Mouse (Mus musculus) frontal cortex, postnatal 36 days (tissue): ENCODE results near the gene Pspn.

Source experiments
- DNase-seq, 2 experiments: peaks; one replicate each; pipeline ENCODE4 v3.0.0; 2022; ENCODE audit warnings: low spot score in 2 of 2

The Pspn gene

DNA sequence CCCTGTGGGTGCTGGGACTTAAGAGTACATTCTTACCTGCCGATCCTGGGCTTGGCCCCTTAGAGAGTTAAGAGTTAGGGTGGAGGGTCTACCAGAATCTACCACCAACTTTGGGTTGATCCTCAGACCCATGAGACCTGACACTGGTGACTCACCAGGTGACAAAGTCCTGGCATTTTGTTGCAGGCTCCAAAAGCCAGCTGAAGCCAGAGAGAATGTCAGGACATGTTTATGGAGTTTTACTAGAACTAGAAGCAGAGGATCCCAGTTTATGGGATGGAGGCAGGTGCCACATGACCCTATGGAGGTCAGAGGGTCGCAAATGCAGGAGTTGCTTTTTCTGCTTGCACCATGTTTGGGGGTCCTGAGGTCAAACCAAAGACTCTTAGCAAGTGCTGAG lies 3.3 kb downstream of the Pspn start:
- no peak for DNase-seq

DNA sequence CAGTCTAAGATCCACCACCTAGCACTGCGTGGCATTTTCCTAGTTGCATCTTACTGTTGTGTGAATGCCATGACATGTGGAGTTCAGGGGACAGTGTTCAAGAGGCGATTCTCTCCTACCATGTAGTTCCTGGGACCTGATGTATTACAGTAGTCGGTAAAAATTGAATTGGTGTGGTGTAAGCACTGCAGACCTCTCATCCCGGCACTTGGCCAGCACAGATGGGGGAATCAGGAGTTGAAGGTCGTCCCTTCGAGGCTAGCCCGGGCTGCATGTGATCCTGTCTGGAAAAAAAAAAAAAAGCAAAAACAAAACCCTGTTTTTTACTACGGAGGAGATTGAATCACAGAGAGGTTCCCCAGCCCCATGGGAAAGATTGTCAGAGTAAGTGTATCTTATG lies 4.8 kb downstream of the Pspn start:
- no peak for DNase-seq

DNA sequence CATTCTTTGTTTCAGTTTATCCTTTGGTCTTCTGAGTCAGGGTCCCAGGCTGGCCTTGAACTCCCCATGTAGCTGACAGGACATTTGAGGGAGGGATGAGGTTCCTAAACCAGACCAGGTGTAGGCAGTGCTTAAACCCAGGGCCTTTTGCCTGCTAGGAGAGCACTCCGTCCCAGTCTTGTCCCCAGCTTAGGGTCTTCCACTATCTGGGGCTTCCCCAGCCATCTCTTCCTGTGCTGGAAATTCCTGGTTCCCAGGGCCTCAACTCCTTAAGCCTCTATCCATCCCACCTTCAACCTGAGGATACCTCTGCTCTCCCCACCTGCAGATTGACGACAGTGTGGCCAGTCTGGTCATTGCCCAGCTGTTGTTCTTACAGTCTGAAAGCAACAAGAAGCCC lies 8.9 kb downstream of the Pspn start:
- DNase-seq: no peak

DNA sequence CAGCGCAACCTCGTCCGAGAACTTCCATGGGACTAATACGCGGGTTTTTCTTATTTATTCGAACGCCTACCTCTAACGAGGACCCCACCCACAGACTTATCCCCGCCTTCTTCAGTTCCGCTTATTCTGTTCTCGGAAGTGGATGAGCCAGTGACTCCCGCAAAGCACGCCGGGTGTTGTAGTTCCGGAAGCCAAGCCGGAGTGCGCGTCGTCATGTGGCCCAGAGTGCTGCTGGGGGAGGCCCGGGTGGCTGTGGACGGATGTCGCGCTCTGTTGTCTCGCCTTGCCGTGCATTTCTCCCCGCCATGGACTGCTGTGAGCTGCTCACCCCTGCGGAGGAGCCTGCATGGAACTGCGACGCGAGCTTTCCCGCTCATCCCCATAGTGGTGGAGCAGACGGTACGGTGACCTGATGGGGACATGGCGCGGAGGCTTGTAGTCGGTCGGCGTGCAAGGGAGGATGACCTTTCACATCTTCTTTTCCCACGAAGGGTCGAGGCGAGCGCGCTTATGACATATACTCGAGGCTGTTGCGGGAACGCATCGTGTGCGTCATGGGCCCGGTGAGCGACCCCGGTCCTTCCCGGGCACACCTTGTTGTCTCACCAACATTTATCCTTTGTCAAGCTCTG lies 9.6 kb downstream of the Pspn start, which contains the start of gene Clpp:
TSS of gene Clpp (plus strand) at position 191 of the 632 bp plus-strand sequence.
- DNase-seq: peak; percentile 92 to 97

DNA sequence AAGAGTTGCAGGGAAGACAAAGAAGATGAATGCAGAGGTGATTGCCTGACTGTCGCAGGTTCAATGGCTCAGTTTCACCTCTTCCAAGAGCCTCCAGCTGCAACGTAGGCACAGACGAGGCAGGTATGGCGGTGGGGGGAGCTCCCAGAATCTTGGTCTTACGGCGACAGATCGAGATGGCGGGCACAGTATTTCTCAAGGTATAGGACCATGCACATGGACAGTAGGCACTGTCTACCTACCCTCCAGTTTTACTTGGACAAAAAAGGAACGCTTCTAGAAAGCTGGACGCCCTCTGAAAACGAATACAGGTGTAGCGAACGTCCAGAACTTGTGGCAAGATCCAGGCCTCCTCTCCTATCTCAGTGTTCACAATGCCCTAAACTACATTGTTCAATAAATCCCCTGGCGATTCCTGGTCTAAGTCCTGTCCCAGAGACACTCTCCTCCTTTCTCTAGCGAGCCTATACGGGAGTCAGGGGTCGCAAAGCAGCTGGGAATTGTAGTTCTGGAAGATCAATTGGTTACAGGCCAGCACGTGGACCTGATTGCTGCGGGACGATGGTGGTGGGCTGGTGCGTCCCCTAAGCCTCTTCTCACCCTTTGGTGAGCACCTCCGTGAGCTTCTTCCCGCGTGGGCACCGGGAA lies 10.2 kb downstream of the Pspn start:
- peak in 1 of 2 experiments; percentile 86 for DNase-seq

DNA sequence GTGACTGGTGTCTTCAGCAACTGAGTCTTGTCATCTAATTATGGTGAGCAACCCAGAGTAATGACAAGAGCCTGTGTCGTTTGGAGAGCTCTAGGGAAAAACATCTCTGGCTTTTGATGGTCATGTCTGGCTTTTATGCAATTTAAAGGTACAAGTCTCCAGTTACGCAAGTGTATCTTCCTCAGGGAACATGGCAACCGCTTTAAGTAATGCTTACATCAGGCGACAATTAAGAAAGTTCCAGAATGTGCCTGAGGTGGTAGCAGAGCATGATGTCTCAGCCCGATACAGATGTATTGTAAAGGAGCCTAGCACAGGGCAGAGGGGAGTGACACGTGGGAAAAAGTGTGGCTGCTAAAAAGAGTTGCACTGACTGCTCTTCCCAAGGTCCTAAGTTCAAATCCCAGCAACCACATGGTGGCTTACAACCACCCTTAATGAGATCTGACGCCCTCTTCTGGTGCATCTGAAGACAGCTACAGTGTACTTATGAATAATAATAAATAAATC lies 10.8 kb downstream of the Pspn start:
- no peak for DNase-seq

DNA sequence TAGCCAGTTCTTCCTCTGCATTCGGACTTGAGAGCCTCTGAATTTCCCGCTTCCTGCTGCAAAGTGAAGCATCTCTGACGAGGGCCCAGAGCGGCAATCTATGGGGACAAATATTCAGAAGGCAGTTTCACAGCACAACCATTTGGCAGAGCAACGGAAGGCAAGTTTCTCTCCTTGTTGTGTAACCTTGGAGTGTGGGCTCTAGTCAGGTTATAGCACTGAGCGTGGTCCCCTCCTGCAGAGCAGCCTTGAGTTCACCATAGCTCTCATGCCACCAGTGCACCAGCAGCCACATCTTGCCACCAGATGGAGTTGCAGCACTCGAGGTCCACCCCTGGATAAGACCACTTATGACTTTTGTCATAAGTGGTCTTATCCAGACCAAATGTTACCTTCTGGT lies 11.4 kb downstream of the Pspn start:
- no peak for DNase-seq

DNA sequence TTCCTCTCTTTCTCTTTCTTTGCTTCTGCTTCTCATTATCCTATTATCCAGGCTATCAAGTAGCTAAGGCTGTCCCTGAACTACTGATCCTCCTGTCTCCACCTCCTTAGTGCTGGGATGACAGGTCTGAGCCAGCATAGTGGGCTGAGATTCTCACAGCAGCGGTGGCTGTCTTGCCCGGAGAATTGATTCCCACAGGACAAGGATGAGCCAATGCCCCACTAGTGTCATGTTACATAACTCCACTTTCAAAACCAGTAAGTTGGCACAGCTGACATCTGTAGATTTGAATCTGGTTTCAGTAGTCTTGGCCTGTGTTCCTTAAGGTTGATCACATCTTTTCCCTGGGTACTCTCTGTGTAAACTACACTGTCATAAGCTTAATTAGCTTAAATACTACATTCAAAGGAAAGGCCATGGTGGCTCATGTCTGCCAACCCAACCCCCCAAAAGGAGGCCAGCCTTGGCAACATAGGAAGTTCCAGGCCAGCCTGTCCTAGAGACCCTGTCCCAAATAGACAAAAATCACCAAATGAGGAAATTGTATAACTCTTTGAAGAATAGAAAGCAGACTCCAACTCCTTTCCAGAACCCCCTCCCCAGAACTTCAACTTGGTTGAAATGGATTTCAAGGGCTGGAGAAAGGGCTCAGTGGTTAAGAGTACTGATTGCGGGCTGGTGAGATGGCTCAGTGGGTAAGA lies 13.6 kb downstream of the Pspn start:
- DNase-seq: no peak

DNA sequence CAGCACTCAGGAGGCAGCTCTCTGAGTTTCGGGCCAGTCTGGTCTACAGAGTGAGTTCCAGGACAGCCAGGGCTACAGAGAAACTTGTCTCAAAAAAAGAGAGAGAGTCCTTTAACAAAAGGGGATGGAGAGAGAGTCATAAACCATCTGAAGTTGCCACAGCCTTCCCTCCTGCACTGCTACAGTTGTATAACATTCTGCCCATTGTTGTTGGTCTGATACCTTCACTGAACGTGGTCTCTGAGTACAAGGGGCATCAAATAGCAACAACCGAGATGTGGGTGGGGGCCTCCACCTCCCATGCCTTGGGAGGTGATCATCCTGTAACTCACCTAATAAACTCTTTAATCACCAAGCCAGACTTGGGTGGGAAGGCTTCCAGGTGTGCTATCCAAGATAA lies 14.2 kb downstream of the Pspn start:
- no peak for DNase-seq

DNA sequence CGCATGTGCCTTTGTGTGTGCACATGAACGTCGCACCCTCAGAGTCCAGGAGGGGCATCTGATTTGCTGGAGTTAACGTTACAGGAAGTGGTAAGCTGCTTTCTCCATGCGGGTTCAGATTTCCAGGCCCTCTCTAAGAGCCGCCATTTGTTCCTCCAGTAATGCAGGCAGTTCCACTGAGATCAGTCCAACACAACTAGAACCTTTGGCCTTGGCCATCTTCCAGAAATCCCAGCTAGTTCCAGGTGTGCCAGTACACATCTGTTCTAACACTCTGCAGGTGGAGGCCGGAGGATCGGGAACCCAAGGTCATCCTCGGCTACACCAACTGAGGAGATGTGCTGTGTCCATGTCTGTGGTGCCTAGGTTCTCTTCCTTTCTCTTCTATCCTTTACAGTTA lies 14.9 kb downstream of the Pspn start:
- no peak for DNase-seq

DNA sequence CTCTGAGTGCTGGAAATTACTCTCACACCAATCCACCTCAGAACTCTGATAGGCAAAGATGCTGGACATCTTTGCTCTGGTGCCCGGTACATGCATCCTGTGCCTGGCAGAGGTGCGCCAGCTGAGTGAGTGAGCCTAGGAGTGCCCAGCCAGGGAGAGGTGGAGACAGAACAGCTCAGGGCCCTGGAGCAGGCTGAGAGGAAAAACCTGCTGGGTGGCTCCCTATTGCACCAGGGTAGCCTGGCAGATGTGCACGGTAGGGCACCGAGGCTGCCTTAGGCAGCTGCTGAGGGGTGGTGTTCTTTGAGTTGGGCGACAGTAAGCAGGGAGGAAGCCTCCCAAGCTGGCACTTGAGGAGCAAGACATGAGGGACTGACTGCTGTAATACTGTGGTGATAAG lies 17.8 kb downstream of the Pspn start, which contains the start of gene Acer1:
TSS of gene Acer1 (minus strand) at position 114 of the 400 bp plus-strand sequence.
- DNase-seq: no peak

DNA sequence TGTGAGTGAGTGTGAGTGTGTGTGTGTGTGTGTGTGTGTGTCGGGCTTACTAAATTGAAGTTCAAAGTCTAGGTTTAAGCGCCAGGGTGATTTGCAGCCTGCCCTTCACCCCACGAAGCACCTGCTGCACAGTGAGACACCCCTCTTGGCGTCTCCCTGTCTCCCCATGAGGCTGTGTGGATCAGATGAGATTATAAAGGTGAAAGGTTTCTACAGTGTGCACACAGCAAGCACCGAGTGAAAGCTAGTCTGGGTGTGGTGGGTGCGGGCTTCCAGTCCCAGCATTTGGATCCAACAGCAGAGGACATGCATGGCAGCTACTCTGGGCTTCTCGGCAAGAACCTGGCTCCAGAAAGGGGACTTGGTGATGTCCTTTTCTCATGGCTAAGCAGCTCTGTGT lies 18.8 kb downstream of the Pspn start:
- no peak for DNase-seq

DNA sequence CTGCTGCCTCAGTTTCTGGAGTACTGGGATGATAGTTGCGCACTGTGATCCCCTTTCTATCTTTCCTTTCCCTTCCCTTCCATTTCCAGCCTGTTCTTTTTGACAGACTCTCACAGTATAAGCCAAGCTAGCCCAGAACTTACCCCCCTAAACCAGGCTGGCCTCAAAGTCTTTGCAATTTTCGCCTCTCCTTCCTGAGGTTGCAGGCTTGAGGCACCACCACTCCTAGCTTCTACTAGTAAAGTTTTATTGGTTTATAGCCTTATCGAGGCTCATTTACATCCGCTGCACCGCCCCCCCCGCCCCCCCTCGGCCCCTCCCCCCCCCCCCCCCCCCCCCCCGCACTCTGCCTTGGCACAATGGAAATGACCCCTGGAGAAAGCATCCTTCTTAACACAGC lies 20.3 kb downstream of the Pspn start:
- no peak for DNase-seq

DNA sequence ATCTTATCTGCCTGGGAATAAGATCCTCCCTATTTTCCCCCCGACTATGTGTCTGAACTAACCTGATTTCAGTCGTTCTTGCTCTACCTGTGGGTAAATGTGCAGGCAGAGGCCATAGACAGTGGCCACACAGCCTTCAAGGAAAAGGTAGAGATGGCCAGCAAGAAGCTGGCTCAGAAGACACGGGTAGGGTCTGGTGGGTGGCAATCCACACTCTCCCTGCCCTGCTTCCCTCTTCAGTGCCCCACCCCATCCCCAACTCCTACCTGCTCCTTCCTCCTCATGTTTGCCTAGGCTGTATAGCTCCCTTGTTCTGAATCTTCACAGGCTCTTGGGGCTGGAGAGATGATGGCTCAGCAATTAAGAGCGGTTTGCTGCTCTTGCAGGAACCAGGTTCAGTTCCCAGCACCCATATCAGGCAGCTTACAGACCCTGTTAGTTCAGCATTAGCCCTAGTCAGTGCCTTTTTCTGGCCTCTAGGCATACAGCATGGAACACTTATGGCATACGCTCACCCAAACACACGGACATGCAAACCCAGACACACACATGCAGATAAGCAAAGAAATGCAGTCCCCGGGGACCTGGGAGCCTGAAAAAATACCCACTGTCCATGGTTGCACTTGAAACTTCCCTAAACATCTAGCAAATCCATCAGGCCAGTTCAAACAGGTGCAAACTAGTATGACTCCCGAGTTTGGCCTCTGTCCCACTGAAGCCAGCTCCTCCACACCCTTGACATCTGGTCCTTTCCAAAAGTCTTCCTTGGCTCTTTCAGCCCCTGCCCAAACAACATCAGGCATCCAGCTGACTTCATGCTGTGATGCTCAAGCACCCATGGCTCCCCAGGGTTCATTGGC lies 23.1 kb downstream of the Pspn start:
- no peak for DNase-seq

DNA sequence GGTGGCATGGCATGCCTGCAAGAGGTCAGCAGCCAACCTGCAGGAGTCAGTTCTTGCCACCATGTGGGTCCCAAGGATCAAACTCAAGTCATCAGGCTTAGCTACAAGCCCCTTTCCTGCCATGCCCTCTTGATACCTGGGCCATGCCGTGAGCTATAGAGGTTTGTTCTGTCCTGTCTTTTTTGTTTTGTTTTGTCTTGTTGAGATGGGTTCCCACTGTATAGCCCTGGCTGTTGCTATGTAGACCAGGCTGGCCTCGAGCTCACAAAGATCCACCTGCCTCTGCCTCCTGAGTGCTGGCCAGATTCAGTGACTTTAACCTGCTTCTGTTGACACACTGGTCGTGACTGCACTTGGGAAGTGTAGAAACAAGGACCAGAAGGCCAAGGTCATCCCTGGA lies 24.4 kb downstream of the Pspn start:
- no peak for DNase-seq

DNA sequence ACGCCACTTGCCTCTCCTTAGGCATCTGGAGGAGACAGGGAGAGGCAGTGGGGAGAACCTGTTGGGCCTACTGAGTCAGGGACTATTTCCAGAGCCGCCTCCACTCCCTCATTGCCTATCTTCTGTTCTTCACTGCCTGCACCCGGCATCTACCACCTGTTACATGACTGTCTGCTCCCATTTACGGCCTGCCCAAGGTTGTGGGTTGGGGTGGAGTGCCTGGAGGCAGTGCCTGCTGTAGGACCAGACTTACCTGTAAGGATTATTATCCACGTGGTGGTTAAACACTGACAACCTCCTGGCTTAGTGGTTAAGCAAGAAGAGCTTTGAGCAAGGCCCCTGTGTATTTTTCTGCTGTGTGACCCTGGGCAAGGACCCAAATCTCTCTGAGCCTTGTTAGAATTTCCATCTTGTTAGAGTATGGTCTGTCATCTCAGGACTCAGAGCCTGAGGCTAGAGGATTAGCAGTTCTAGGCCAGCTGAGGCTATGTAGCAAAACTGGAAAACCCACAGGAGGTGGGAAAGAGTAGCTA lies 25.0 kb downstream of the Pspn start:
- DNase-seq: no peak

DNA sequence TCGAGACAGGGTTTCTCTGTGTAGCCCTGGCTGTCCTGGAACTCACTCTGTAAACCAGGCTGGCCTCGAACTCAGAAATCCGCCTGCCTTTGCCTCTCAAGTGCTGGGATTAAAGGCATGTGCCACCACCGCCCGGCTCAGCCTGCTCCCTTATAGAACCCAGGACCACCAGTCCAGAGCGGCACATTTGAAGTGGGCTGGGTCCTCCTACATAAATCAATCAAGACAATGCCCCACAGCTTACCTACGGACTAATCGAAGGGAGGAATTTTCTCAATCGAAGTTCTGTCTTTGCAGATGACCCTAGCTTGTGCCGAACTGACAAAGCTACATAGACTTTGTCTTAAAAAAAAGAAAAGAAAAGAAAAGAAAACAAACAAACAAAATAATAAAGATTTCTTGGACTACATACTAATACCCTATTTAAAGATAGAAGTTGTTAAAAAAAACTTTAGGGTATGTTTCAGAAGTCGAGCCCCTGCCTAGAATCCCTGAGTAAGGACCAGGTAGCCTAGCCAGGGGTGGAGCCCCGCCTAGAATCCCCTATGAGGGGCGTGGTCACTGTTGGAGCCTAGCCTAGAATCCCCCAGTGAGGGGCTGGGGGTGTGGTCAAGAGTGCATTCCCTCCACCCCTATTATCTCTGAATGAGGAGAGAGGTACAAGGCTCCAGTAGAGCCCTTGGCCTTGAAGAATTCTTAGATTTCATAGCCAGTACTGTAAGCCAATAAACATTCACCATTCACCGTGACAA lies 25.7 kb downstream of the Pspn start:
- no peak for DNase-seq

DNA sequence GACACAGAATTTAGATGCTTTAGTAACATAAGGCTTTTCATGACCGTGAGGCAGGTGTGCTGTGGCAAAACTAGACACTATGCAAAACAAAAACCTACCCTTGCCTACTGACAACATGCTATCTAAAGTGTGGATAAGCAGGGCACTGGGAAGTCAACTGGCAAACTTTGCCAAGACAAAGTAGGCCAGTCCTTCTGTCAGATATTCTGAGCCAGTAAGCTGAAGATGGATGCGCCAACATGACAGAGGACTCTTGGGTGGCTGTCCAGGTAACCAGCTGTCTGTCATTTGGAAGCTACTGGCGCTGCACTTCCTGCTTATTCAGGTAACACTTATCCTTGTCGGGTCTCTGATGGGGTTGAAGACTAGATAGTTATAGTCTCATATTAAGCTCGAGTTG lies 29.7 kb downstream of the Pspn start:
- DNase-seq: no peak

DNA sequence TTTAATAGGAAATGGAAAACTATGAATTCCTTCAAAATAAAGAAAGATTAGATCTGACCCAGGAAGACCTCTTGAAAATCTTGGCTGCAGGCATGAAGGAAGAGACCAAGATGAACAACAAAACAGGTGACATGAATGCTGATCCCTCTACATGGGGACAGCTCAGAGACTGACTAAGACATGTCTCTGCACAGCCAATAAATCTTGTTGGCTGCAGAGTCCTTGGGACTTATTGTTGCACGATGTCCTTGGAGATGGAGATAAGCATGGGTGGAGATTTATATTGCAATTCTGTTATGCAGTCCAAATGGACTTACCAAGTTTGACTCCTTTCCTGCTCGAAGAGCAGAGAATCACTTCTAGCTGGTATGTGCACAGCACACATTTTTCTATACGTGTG lies 30.5 kb downstream of the Pspn start:
- DNase-seq: no peak

DNA sequence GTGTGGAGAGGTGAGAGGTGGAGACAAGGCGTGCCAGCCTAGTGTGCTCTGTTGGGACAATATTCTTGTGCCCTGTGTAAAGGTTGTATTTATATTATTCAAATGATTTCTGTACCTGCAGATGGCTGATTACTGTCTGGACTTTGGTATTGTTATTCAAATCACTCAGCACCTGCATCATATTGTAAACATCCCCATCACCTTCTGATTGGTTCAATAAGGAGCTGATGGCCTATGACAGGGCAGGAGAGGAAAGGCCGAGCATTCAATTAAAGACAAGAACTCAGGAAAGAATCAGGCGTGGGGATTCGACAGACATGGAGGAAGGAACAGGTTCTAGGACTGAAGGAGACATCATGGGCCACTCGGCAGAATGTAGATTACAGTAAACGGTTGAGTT lies 36.2 kb downstream of the Pspn start:
- DNase-seq: no peak
